Mouse (Mus musculus) liver, embryonic 14.5 days (tissue): ENCODE measurements at regions not wholly inside any gene's neighbourhood (a gene's known extent, or its start where the extent isn't known, plus 50 kb on each side); places are given as distances from the start of the nearest gene placed in this dataset.

Source experiments
- CTCF ChIP-seq: IDR thresholded peaks from 2 replicates; pipeline ENCODE4 v1.5.1; 2016; ENCODE audit warnings: antibody characterized with exemption, low read depth, control low read depth
- EP300 ChIP-seq: IDR thresholded peaks from 2 replicates; pipeline ENCODE4 v1.6.1; 2016; ENCODE audit warnings: antibody characterized with exemption, low read depth

GRCm38 (mm10) chr4:71453499-71453898 lies 304.3 kb downstream of the Gm11232 start:
- TF ChIP-seq EP300 (no peak), CTCF (no peak)
